Mouse (Mus musculus) layer of hippocampus, adult 2 months (tissue): Measurements from ENCODE around the gene Gm4177. TPM values are rescaled to one million over a fixed set of nuclear protein-coding genes. Genes with fewer than 3 reads are reported as not detected.
"Not testable (repeated sequence)": the region's sequence is repeated elsewhere in the genome, so short reads cannot be mapped to it uniquely, and the experiment has no call there.

ENCODE experiments used
- DNase-seq, 2 experiments: peaks; one replicate each; pipeline ENCODE4 v3.0.0; 2022; ENCODE audit warnings: low spot score in 2 of 2
- H3K27ac ChIP-seq: fragments of 200-600 bp; 2 replicates; pipeline ENCODE4 v1.8.1; 2022
- H3K4me3 ChIP-seq: fragments of 200-600 bp; 2 replicates; pipeline ENCODE4 v1.8.1; 2022; ENCODE audit warnings: mild to moderate bottlenecking
- long read RNA-seq, 2 experiments: library from polyadenylated mRNA; stranded (forward); transcript quantifications; one replicate each; pipeline ENCODE4 v2.0.0; 2021; ENCODE audit warnings: borderline mapping rate in 2 of 2
- total RNA-seq, 2 experiments: library from RNA; stranded (reverse); gene quantifications; 2 replicates each; pipeline ENCODE4 v1.2.3; 2021

Gm4177 gene
- not detected for total RNA-seq
- long read RNA-seq, experiment 1 = 0 reads
- long read RNA-seq, experiment 2 = 0 reads

GRCm38 (mm10) chr7:21796628-21797027, at the start of gene Gm4177:
TSS of gene Gm4177 (minus strand) at chr7:21796728.
- H3K27ac ChIP-seq, H3K4me3 ChIP-seq, DNase-seq: not testable (repeated sequence)

- H3K27ac ChIP-seq, DNase-seq, H3K4me3 ChIP-seq: not testable (repeated sequence)
These were observed 47.6 kb upstream of the Gm4177 start, which contains the start of gene Gm5725 for GRCm38 (mm10) chr7:21844167-21844566. TSS of gene Gm5725 (minus strand) at chr7:21844267.

- not testable (repeated sequence) for DNase-seq, H3K27ac ChIP-seq, H3K4me3 ChIP-seq
These were observed 35.5 kb upstream of the Gm4177 start, which contains the start of gene Vmn1r135 for GRCm38 (mm10) chr7:21832051-21832450. TSS of gene Vmn1r135 (plus strand) at chr7:21832351.

GRCm38 (mm10) chr7:21761375-21761774, 35.2 kb downstream of the Gm4177 start, which contains the start of gene Gm4175:
TSS of gene Gm4175 (minus strand) at chr7:21761475.
- not testable (repeated sequence) for H3K4me3 ChIP-seq, DNase-seq, H3K27ac ChIP-seq

Other genes starting within 250 kb of the Gm4177 start
- not detected for gene Vmn1r132, start 182.6 kb downstream of the Gm4177 start, total RNA-seq
- not detected for gene Gm4175, start 35.3 kb downstream of the Gm4177 start, total RNA-seq
- not detected for gene Vmn1r135, start 35.6 kb upstream of the Gm4177 start, total RNA-seq
- not detected for gene Gm5725, start 47.5 kb upstream of the Gm4177 start, total RNA-seq
- not detected for gene Gm5891, start 124.6 kb upstream of the Gm4177 start, total RNA-seq
- gene Vmn1r137, start 197.9 kb upstream of the Gm4177 start, total RNA-seq = not detected
- not detected for gene Vmn1r138, start 232.2 kb upstream of the Gm4177 start, total RNA-seq